Mouse (Mus musculus) kidney, adult 11 months (tissue): ENCODE data around the gene Midn.

Experiments
- DNase-seq: peaks from one replicate; pipeline ENCODE4 v3.0.0; 2022

Gene Midn

DNA sequence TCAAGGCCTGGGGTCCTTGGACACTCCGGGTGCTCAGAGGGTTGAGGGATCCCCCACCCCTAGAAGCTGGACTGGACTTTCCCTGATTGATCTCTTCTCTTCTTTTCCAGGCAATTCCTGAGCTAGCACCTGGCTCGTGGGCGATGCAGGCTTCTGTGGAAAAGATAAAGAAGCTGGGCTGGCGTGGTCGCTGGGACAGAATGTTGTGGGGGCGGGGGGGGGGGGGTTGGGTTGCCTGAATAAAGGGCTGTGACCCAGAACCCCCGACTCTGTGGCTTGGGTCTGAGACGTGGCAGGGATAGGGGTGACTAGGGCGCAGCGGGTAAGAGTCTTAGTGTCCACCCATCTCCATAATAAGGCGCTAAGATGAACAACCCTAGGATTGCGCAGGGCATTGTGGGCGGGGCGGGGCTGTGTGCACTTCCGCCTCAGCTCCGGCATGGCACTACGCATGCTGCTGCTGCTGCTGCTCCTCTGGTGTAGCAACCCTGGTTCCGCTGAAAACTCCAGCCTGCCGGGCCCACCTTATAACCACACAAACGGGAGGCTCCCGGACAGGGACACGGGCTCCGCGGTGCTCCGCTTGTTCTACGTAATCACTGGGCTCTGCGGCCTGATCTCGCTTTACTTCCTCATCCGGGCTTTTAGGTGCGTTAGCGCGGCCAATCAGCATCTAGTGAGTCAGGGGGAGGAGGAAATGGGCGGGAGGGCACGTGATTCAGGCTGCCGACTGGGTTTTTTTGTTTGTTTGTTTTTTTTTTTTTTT is 24.6 kb downstream of the Midn start, which contains the start of gene 1600002K03Rik:
TSS of gene 1600002K03Rik (plus strand) at position 418 of the 766 bp plus-strand sequence.
- DNase-seq: peak; percentile 91

DNA sequence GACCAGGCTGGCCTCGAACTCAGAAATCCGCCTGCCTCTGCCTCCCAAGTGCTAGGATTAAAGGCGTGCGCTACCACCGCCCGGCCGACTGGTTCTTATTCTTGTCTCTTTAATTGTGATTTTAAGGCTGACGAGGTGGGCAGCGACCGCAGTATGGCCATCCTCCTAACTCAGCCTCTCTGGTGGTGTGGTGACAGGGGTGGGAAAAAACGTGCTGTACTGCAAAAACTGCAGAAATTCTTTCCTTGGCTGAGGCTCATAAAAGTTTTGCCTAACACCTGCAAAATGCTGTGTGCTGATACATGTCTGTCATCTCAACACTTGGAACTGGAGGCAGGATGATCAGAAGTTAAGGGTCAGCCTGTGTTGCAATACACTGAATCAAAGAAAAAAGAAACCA is 25.3 kb downstream of the Midn start:
- DNase-seq: no peak

DNA sequence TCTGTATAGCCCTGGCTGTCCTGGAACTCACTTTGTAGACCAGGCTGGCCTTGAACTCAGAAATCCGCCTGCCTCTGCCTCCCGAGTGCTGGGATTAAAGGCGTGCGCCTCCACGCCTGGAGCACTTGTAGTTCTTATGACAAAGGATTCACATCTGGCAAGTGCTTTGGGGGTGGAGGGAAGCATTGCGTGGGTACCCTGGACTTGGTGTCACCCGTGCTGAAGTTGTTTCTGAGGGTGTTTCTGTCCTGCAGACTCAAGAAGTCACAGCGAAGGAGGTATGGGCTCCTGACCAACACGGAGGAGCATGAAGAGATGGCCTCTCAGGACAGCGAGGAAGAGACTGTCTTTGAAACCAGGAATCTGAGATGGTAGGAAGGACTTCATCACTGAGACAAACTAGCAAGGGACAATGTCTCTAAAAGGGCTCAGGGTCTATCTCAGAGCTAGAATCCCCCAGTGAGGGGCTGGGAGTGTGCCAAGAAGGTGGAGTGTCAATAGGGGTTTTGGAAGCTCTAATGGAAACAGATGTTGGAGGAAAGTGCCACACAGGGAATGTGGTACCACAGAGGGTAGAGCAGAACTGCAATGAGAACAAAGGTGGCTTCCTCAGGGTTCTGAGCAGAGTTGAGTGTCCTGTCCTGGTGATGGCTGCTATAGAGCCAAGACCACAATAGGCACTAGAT is 26.0 kb downstream of the Midn start:
- no peak for DNase-seq

DNA sequence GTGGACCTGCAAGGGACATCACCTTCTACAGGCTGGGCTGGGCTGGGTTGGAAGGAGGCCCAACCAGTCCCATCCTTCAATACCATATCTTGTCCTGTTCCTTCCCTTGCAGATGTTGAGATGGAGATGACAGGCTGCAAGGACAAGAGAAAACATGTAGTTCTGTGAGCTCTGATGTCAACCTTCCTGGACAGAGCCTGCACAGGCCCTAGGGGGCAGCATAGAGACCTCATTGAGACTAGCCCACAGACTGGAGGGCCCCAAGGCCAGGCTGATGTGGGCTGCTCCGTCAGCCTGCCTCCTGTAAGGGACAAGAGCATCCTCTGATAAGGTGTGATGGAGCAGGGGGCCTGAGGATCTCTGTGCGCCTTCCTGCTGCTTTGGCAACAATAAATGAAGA is 26.6 kb downstream of the Midn start:
- DNase-seq: peak; percentile 31

DNA sequence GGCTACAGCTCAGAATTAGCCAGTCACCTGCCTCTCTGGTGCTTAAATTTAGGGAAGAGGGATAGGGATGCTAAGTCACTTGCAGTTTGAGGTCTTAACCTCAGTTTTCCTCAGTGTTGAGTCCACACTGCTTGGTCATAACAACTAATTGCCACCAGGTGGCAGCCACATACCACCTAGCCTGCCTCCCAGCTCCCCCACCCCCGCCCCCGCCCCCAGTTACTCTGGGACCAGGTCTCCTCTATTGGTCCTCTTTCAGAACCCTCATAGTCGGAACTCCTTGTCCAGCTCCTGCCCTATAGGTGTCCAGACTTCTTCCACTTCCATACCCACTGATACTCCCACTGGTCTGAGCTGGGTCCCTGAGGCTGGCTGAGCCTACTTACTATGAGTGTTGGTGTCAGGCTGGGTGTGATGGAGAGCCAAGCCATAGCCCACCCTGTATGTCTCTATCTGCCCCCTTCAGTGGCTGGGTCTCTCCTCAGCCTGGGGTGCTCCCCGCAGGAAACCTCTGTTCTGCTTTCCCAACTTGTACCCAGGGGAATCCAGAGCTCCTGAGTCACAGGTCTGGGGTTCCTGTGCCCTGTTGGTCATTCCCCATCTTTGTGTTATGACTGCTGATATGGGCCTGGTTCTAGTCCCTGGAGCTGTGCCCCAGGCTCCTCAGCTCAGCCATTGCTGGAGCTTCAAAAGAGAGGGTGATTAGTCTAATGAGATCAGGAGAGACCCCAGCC is 27.6 kb downstream of the Midn start:
- no peak for DNase-seq

DNA sequence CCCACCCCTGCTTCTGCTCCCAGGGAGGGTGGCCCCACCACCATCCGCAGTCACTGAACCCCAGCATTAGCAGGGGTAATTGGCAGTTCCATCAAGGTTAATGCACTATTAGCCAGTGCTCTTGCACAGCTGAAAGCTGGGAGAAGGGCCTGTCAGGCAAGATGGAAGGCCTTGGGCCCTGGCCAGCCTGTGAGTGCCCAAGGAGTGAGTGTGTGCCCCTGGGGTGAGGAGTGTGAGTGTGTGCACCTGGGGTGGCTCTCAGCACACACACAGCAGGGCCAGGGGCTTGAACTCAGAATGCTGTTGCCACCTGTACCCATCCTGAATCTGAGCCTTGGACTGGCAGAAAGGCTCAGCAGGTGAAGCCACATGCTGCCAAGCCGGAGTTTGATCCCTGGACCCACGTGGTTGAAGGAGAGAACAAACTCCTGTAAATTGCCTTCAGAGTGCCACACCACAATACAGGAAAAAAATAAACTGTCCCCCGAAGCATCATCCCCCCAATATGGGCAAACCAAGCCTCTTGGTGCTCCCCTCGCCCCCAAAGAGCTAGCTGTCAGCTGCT is 28.3 kb downstream of the Midn start:
- no peak for DNase-seq

DNA sequence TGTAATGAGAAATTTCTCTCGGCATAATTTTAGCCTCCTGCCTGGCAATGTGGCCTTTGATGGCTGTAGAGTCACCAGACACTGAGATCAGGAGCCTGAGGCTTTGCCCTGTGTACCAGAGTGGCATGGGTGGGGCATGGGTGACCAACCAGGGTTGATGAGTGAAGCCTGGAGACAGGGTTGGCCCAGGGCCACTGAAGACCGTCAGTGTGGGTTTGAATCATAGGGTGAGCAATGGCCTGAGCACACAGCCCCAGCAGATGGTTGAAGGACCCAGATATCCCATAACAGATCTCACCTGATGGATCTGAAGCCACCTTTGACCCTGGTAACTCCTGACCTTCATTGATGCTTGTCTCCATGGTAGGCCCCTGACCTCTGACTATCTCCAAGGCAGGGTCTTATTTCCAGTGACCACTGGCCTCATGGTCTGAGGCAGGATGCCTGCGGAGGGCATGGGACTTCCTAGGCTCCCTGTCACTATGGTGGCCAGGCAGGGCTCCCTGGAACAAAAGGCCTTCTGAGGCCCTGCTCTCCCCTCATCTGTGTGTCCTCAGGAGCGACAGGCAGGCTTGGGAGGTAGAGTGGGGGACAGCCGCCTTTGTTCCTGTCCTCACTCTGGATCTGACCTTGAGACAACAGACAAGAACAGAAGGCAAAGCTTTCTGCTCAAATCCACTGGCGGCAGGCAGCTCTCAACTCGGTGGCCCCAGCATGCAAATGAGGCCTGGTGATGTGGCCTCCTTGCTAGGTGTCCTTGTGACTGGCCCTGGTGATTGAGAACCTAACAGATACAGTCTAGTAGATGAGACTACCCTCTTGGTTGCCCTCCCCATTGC is 29.6 kb downstream of the Midn start:
- no peak for DNase-seq

DNA sequence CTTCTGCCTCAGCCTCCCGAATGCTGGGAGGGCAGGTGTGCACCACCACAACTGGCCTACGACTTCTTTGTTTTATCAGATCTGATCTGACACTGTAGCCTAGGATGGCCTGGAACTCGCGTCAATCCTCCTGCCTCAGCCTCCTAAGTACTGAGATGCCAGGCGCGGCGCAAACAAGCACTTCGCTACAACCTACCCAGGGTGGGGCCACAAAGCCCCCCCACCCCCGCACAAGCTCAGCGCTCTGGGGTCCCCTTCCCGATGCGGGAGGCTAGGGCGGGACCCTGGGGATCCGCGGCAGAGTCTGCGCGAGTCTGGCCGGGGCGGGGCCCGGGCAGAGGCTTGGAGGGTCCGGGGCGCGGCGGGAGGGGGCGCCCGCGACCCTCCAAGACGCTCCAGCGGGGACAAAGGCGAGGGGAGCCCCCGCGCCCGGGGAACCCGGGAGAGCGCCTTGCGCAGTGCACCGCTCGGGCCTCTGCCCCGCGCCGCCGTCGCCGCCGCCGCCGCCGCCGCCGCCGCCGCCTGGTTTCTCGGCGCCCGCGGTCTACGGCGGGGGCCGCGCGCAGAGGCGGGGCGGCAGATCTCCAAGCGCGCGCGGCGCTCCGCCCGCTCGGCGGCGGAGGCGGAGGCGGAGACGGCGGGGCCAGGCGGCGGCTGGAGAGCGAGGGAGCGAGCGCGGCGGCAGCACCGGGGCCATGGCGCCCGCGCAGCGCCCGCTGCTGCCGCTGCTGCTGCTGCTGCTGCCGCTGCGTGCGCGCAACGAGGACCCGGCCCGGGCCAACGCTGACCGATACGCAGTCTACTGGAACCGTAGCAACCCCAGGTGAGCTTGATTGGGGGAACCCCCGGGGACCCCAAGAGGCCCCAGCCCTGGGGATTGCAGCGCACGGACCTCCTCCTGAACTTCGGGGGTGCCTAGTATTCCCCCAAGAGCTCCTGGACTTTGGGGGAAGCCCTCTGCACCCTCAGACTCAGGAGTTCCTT is 31.3 kb downstream of the Midn start, which contains the start of gene Efna2:
TSS of gene Efna2 (plus strand) at position 415 of the 984 bp plus-strand sequence.
- no peak for DNase-seq

DNA sequence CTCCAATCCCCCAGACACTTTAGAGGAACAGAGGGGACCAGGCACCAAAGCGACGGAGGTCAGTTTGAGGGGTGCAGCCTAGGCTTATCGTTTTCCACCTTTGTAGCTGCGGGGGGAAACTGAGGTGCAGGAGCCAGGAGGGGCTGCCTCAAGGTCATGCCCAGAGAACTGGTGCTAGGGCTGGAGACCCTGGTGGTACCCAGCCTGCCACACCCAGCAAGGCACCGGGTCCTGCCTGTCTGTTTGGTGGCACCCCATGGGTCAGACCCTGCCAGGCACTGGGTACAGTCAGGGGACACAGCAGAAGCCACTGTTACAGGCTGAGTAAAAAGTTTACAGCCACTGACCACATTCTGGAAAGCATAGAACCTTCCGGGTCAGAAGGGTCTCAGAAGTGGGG is 32.2 kb downstream of the Midn start:
- no peak for DNase-seq

DNA sequence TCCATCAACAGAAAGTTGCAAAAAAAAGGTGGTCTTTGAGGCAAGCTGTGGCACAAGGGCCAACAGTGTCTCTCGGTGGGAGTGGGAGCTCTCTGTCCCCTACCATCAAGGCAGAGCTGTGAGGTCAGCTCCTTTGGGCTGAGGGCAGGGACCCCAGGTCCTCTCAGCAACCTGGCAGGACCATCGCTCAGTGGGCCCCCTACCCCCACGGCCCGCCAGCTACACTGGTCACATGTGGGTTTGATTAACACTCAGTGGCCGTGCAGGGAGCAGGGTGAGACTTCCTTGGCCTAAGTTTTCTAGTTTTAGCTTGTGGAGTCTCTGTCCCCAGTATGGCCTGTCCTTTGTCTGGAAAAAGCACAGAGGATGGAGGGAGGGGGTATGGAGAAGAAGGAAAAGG is 32.8 kb downstream of the Midn start:
- no peak for DNase-seq

DNA sequence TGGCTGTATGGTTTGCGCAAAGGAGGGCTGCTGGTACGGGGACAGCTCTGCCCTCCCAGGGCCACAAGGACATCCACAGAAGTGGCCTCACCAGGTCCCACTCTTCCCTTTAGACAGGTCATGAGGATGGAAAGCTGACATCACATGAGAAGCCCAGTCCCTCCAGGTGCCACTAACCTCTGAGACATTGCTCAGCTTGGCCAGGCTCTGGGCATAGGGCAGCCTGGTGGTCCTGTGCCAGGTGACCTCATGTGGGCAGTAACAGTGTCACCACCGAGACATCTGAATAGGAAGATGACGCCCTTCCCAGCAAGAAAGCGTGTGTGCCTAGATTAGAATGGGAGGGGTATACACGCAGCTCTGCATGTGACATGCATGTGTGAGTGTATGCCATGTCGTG is 34.5 kb downstream of the Midn start:
- DNase-seq: no peak

DNA sequence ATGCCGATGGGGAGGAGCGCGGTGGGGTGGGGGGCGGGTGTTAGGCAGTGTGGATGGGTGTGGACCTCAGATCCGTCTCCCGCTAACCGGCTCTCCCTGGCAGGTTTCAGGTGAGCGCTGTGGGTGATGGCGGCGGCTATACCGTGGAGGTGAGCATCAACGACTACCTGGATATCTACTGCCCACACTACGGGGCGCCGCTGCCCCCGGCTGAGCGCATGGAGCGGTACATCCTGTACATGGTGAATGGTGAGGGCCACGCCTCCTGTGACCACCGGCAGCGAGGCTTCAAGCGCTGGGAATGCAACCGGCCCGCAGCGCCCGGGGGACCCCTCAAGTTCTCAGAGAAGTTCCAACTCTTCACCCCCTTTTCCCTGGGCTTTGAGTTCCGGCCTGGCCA is 38.6 kb downstream of the Midn start:
- no peak for DNase-seq

DNA sequence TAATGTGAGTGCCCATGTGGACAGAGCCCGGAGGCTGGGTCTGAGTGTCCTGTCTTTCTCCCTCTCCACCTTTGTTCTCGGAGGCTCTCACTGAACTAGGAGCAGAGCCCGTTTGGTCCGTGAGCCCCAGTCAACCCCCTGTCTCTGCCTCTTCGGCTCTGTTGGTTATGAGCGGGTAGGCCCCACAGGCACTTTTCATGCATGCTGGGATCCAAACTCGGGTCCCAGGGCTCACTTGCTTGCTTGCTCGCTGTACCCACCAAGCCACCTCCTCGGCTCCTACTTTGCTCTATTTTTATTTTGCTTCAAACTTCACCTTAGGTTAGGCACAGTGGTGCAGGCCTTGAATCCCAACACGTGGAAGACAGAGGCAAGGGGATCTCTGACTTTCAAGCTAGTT is 39.7 kb downstream of the Midn start:
- no peak for DNase-seq

DNA sequence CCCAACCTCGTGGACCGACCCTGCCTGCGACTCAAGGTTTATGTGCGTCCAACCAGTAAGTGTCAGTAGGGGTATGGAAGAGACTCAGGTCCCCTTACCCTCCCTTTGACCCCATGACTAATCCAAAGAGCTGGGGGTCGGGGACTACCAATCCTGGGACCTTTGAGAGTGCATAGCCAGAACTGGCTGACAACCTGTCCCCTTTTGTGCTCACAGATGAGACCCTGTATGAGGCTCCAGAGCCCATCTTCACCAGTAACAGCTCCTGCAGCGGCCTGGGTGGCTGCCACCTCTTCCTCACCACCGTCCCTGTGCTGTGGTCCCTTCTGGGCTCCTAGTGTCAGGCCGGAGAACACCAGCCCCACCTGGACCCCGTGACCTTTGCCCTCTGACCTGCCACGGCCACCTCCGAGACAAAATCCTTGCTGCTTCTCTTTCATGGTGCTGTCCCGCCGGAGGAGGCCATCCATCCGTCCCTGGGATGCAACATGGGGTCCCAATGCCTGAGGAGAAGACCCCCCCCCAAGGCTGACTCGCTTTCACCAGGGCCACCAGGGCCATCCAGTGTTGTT is 40.5 kb downstream of the Midn start:
- DNase-seq: no peak

DNA sequence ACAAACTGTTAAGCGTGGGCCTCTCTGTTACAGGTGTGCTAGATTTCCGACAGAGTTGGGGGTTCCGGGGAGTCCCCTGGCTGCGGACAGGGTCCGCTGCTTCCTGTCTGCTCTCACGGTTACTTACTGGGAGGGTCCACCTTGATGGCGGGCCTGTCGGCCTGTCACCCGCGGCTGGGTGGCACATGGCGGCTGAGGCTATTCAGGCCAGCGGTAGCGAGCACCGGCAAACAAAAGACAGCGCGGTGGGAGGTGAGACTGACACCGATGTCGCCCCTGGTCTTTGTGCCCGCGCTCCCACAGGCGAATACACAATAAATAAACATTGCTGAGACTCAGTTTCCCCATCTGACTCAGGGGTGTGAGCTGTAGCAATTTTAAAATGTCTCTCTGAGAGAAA is 41.9 kb downstream of the Midn start:
- no peak for DNase-seq

DNA sequence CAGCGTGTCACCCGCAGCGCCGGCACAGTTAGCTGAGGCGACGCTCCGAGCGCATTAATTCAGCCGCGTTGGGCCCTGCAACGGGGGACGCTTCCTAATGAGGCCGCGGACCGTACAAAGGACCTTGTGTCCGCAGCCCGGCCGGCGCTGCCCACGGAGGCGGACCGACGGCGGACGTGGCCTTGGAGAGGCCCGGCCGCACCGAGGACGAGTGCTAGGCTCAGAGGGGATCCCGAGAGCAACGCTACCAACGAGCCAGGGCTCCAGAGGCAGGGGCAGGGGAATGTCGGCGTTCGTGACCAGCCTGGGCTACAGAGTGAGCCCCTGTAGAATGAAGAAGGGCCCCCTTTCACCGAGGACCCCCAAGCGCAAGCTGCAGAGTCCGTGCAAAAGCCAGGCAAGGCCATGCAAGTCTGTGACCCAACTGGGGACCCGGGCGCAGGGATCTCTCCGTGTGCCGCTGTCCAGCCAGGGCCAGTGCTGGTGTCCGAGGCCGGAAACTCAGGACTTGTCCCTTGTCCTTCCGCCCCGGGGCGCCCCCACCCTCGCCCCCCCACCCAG is 42.5 kb downstream of the Midn start:
- DNase-seq: no peak

DNA sequence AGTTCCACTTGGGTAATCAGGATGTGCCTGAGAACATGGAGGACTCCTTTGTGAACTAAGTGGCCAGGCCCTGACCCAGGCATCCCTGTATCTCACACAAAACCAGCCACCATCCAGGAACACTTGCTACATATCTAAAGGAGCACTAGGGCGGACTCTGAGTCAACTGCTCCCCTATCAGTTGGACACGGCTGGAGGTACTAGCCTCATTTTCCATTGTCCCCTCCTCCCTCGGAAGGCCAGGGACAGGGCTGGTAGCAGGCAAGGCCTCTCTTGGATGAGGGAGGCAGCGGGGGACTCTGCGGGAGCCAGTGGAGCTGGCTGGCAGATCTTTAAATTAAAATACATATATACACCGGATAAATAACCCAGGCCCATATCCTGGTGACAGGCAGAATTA is 45.9 kb downstream of the Midn start:
- no peak for DNase-seq

DNA sequence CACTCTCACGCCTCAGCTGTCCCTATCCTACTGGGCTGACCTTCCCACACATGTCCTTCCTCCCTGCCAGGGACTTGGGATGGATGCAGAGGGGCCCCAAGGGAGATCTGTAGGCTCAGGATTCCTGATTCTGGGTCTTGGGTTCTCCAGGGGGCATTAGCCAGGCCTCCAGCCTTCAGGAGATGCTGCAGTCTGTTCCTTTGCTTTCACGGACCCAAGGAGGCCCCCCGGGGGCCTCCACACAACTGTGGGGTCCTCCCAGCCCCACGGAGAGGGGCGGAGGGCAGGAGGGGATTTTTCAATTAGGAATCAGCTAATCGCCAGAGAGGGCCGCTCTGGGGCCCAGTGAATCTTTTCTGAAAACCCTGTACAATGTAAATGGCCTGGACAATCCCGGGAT is 46.4 kb downstream of the Midn start:
- no peak for DNase-seq

DNA sequence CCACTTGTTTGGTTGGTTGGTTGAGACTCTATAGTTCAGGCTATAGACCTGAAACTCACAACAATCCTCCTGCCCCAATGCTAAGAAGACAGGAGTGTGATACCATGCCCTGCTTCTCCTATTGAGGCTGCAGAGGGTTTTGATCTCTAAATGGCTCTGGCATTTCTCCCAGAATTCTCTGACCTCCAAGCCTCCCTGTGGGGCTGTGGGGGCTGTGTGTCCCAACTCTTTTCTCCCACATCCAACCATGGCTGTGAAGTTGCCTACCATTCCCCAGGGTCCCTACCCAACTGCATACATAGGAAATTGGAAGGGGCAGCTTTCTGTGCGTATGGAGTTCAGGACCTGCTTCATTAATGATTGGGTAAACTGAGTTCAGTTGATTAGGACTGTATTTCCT is 48.1 kb downstream of the Midn start:
- DNase-seq: no peak

DNA sequence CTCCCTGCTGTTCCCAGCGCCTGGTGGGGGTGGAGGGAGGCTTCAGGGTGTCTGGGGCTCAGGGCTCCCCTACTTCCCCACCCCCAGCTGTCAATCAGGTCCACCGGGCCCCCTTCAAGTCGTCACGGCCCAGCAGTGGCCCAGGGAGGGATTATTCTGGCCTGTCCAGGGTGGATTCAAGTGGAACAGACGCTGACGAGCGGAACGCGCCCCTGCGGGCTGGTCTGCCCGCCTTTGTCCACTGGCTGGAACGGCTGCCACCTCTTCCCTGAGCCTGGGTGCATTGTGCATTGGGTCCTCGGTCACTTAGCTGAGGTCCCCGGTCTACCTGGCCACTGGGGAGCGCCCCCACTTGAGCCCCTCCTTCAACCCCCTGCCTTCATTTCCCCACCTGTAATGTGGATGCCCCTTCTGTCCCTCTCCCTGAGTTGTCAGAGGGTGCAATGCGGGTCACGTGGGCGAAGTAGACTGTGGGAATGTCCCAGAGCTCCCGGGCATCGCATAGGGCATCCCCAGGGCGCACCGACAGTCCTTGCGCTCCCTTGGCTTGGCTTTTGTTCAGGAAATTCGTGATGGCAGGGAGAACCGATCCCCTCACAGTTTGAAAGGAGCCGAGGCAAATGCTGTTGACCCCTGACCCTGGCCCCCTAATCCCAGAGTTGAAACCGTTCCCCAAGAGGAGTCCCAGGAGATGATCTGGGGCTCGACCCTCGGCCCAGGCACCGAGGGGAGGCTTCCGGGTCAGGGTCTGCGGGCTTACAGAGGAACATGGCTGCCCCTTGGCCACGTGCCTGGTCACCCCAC is 48.9 kb downstream of the Midn start:
- DNase-seq: no peak
